Mouse (Mus musculus) stomach, embryonic 16.5 days (tissue): ENCODE data around the gene Sag. TPM values are rescaled to one million over a fixed set of nuclear protein-coding genes. Genes with fewer than 3 reads are reported as not detected.

ENCODE experiments used
- ATAC-seq: fragments of 200-750 bp; cut with Nextera tagmentation; 2 replicates; pipeline ENCODE4 v1.8.0; 2017; ENCODE audit warnings: moderate number of reproducible peaks, moderate TSS enrichment; ENCODE audit not compliant: insufficient read depth, low FRiP score
- H3K27ac ChIP-seq: fragments of 300-500 bp; sonication (generic); 2 replicates; pipeline ENCODE4 v1.5.1; 2014; ENCODE audit warnings: low read length
- H3K27me3 ChIP-seq: fragments of 300-500 bp; sonication (generic); 2 replicates; pipeline ENCODE4 v1.6.1; 2014; ENCODE audit warnings: low read length, control low read depth, mixed read lengths; ENCODE audit not compliant: control insufficient read depth, insufficient read depth
- H3K36me3 ChIP-seq: fragments of 300-500 bp; sonication (generic); 2 replicates; pipeline ENCODE4 v1.6.1; 2014; ENCODE audit warnings: low read length; ENCODE audit not compliant: control insufficient read depth, insufficient read depth
- H3K4me1 ChIP-seq: fragments of 300-500 bp; sonication (generic); 2 replicates; pipeline ENCODE4 v1.6.1; 2014; ENCODE audit warnings: low read length, control low read depth, mixed read lengths; ENCODE audit not compliant: control insufficient read depth, insufficient read depth
- H3K4me2 ChIP-seq: fragments of 300-500 bp; sonication (generic); 2 replicates; pipeline ENCODE4 v1.6.1; 2014; ENCODE audit warnings: low read depth, low read length, mixed read lengths
- H3K4me3 ChIP-seq: fragments of 300-500 bp; sonication (generic); replicated peaks from 2 replicates; pipeline ENCODE4 v1.5.1; 2014; ENCODE audit warnings: mild to moderate bottlenecking, low read length
- H3K9ac ChIP-seq: fragments of 300-500 bp; sonication (generic); 2 replicates; pipeline ENCODE4 v1.6.1; 2014; ENCODE audit warnings: low read length
- H3K9me3 ChIP-seq: fragments of 300-500 bp; sonication (generic); replicated peaks from 2 replicates; pipeline ENCODE4 v1.6.1; 2016; ENCODE audit warnings: low read length, control low read depth; ENCODE audit not compliant: control insufficient read depth
- WGBS: fragments of 180-500 bp; shearing (Covaris S2); extraction: QIAGEN DNeasy Blood & Tissue Kit; methylation state at CpG from one replicate; pipeline ENCODE4 v1.1.7; 2014; 5-methylcytosine and 5-hydroxymethylcytosine counted together
- polyA plus RNA-seq: library from polyadenylated mRNA; unstranded; fragments of >200 nt; fragmentation: Nextera tagmentation; extraction: Ambion mirVana; gene quantifications from 2 replicates; pipeline ENCODE4 v1.2.1, GENCODE M21; 2015

Sag gene
- polyA plus RNA-seq, 1 experiment from 2014 or later, result 1.4 TPM

DNA sequence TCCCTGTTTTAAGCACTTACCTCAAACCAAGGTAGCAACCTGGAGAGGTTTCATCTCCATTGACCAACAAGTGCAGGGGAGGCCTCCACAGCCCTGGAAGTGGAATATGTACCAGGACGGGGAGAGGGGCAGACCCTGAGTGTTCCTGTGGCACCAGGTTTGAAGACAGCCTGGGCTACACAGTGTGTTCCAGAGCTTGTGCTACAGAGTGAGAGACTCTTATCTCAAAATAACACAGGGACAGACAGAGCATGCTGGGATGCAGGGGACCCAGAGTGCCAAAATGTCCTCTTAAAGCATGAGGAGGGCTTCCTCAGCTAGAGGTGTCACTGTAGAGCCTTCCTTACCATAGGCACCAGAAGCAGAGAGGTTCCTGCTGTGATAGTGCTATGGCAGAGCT is 4.3 kb downstream of the Sag start:
- H3K27me3 ChIP-seq, result no peaks in the 10 kb centered on the region
- no peak overlapping the region for H3K4me3 ChIP-seq
- no peak overlapping the region for H3K27ac ChIP-seq
- no peak for ATAC-seq
- H3K4me2 ChIP-seq, result no peak overlapping the region
- H3K36me3 ChIP-seq, result no peaks in the 10 kb centered on the region
- no peaks in the 10 kb centered on the region for H3K4me1 ChIP-seq
- WGBS, result 88% methylated on average over 1 of the region's 1 CpGs
- no peak overlapping the region for H3K9ac ChIP-seq
- no peaks in the 10 kb centered on the region for H3K9me3 ChIP-seq

GRCm38 (mm10) chr1:87811391-87811790 is 7.9 kb downstream of the Sag start:
- Histone ChIP-seq H3K36me3 (no peaks in the 10 kb centered on the region), H3K4me2 (no peak overlapping the region), H3K4me3 (no peak overlapping the region), H3K27me3 (no peaks in the 10 kb centered on the region), H3K9ac (no peak overlapping the region), H3K27ac (no peak overlapping the region), H3K9me3 (no peaks in the 10 kb centered on the region), H3K4me1 (no peaks in the 10 kb centered on the region)
- no peak for ATAC-seq
- WGBS, result 85% methylated on average over 7 of the region's 7 CpGs

DNA sequence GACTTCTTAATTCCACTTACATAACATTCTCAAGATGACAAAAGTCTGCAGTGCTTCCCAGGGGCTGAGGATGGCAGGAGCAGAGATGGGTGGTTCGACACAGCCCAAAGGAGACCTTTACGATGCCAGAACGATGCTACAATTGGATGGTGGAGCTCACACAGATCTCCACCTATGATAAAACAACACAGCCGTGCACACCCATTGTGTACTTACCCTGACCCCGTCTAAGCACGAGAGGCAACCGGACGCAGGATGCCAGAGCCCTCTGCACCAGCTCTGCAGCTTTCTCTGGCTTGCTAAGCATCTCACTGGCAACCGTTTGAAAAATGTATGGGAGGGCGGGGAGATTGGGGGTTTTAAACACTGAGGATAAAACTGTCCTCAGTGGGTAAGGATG is 8.6 kb downstream of the Sag start:
- 56% methylated on average over 10 of the region's 10 CpGs for WGBS
- Histone ChIP-seq H3K4me3 (no peak overlapping the region), H3K4me2 (no peak overlapping the region), H3K27me3 (no peaks in the 10 kb centered on the region), H3K4me1 (no peaks in the 10 kb centered on the region), H3K9ac (no peak overlapping the region), H3K36me3 (no peaks in the 10 kb centered on the region), H3K27ac (no peak overlapping the region), H3K9me3 (no peaks in the 10 kb centered on the region)
- ATAC-seq, result no peak

DNA sequence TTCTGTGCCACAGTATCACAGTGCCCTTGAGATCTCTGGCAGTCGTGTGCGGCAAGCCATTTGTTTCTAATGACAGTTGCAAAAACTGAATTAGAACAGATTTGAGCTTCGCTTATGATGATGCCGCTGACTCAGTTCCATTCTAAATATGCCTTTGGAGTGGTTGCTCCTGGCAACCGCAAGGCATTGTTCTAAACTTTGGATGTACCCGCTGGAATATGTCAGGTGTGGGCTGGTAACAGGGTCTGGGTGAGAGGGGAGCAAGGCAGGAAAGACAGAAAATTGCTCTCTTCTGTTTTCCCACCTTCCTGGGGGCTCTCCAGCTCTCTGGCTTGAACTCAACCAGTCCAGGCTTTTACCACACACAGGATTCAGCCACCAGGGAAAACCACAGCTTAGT is 9.7 kb downstream of the Sag start:
- H3K4me3 ChIP-seq, result no peak overlapping the region
- no peaks in the 10 kb centered on the region for H3K4me1 ChIP-seq
- ATAC-seq, result no peak
- 76% methylated on average over 6 of the region's 6 CpGs for WGBS
- H3K27me3 ChIP-seq, result no peaks in the 10 kb centered on the region
- H3K27ac ChIP-seq, result no peak overlapping the region
- H3K9ac ChIP-seq, result no peak overlapping the region
- H3K9me3 ChIP-seq, result no peaks in the 10 kb centered on the region
- no peaks in the 10 kb centered on the region for H3K36me3 ChIP-seq
- no peak overlapping the region for H3K4me2 ChIP-seq

- Histone ChIP-seq H3K4me3 (no peak overlapping the region), H3K27me3 (no peaks in the 10 kb centered on the region), H3K4me1 (no peaks in the 10 kb centered on the region), H3K27ac (no peak overlapping the region), H3K9me3 (no peaks in the 10 kb centered on the region), H3K4me2 (no peak overlapping the region), H3K36me3 (no peaks in the 10 kb centered on the region), H3K9ac (no peak overlapping the region)
- 63% methylated on average over 7 of the region's 7 CpGs for WGBS
- ATAC-seq, result no peak
Measured at GRCm38 (mm10) chr1:87813681-87814080, 10.2 kb downstream of the Sag start.

GRCm38 (mm10) chr1:87824420-87824995 is 21.0 kb downstream of the Sag start:
- Histone ChIP-seq H3K9ac (no peak overlapping the region), H3K4me2 (no peak overlapping the region)
- WGBS, result 90% methylated on average over 10 of the region's 10 CpGs

GRCm38 (mm10) chr1:87825281-87825680 is 21.8 kb downstream of the Sag start:
- no peak overlapping the region for H3K9ac ChIP-seq
- no peak overlapping the region for H3K4me3 ChIP-seq
- no peaks in the 10 kb centered on the region for H3K36me3 ChIP-seq
- no peak for ATAC-seq
- no peaks in the 10 kb centered on the region for H3K9me3 ChIP-seq
- no peak overlapping the region for H3K27ac ChIP-seq
- 84% methylated on average over 5 of the region's 5 CpGs for WGBS
- no peaks in the 10 kb centered on the region for H3K27me3 ChIP-seq
- no peak overlapping the region for H3K4me2 ChIP-seq
- peaks cover 8% of the 10 kb centered on the region; the same call in 1 of the 2 replicates for H3K4me1 ChIP-seq

More at GRCm38 (mm10) chr1:87824420-87824995, 21.0 kb downstream of the Sag start:
- Histone ChIP-seq H3K27ac (no peak overlapping the region), H3K36me3 (no peaks in the 10 kb centered on the region), H3K9me3 (no peaks in the 10 kb centered on the region), H3K4me3 (no peak overlapping the region), H3K27me3 (no peaks in the 10 kb centered on the region), H3K4me1 (peaks cover 5% of the 10 kb centered on the region; the same call in 1 of the 2 replicates)
- no peak for ATAC-seq

DNA sequence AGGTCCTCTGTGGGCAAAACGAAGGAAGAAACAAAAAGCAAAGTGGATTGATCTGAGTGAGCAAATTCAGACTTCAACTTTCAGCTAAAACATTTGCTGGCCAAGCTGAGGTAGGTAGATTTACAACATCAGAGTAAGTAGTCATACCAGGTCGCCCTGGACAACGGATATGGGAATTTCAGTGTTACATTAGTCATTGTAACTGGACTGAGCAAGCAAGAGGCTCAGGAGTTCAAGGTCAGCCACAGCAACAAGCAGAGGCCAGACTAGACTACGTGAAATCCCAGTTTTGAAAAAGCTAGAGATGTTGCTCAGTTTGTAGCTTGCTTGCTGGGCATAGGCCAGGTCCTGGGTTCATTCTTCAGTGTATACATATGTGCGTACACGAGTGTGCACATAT is 22.5 kb downstream of the Sag start:
- WGBS, result 81% methylated on average over 6 of the region's 6 CpGs
- no peaks in the 10 kb centered on the region for H3K9me3 ChIP-seq
- no peak overlapping the region for H3K9ac ChIP-seq
- no peaks in the 10 kb centered on the region for H3K27me3 ChIP-seq
- peaks cover 8% of the 10 kb centered on the region; the same call in 1 of the 2 replicates for H3K4me1 ChIP-seq
- H3K27ac ChIP-seq, result no peak overlapping the region
- no peak overlapping the region for H3K4me3 ChIP-seq
- ATAC-seq, result no peak
- no peak overlapping the region for H3K4me2 ChIP-seq
- no peaks in the 10 kb centered on the region for H3K36me3 ChIP-seq

- peaks cover 8% of the 10 kb centered on the region; the same call in 1 of the 2 replicates for H3K4me1 ChIP-seq
Measured at GRCm38 (mm10) chr1:87826474-87826873, 23.0 kb downstream of the Sag start.

More at GRCm38 (mm10) chr1:87826474-87826873, 23.0 kb downstream of the Sag start:
- Histone ChIP-seq H3K36me3 (no peaks in the 10 kb centered on the region), H3K27ac (no peak overlapping the region), H3K9me3 (no peaks in the 10 kb centered on the region), H3K27me3 (no peaks in the 10 kb centered on the region), H3K9ac (no peak overlapping the region), H3K4me2 (no peak overlapping the region), H3K4me3 (no peak overlapping the region)
- no peak for ATAC-seq
- 79% methylated on average over 2 of the region's 2 CpGs for WGBS
